Mouse (Mus musculus) kidney, postnatal 0 days (tissue): ENCODE data around the gene Efs. TPM values are rescaled to one million over a fixed set of nuclear protein-coding genes. Genes with fewer than 3 reads are reported as not detected.
A peak's percentile ranks its signal among the peaks of the same experiment; 100 is the strongest.

Source experiments
- ATAC-seq: fragments of 200-750 bp; cut with Nextera tagmentation; replicated peaks from 2 replicates; pipeline ENCODE4 v1.8.0; 2017; ENCODE audit warnings: low read depth, moderate number of reproducible peaks, moderate TSS enrichment, moderate library complexity; ENCODE audit not compliant: low FRiP score
- DNase-seq: peaks from one replicate; pipeline ENCODE4 v3.0.0-alpha.2; 2016; ENCODE audit warnings: low spot score
- H3K27ac ChIP-seq: fragments of 300-500 bp; sonication (generic); 2 replicates; pipeline ENCODE4 v1.5.1; 2014; ENCODE audit warnings: mild to moderate bottlenecking
- H3K27me3 ChIP-seq: fragments of 300-500 bp; sonication (generic); 2 replicates; pipeline ENCODE4 v1.6.1; 2014; ENCODE audit warnings: low read length, mixed read lengths; ENCODE audit not compliant: insufficient read depth
- H3K36me3 ChIP-seq: fragments of 300-500 bp; sonication (generic); 2 replicates; pipeline ENCODE4 v1.6.1; 2014; ENCODE audit warnings: low read length, mixed read lengths; ENCODE audit not compliant: insufficient read depth
- H3K4me1 ChIP-seq: fragments of 300-500 bp; sonication (generic); replicated peaks from 2 replicates; pipeline ENCODE4 v1.6.1; 2014; ENCODE audit warnings: antibody characterized with exemption, low read length, mixed read lengths; ENCODE audit not compliant: insufficient read depth
- H3K4me2 ChIP-seq: fragments of 300-500 bp; sonication (generic); 2 replicates; pipeline ENCODE4 v1.6.1; 2014; ENCODE audit warnings: mild to moderate bottlenecking, low read length, moderate library complexity, mixed read lengths
- H3K4me3 ChIP-seq: fragments of 300-500 bp; sonication (generic); replicated peaks from 2 replicates; pipeline ENCODE4 v1.5.1; 2014; ENCODE audit warnings: low read depth, low read length
- H3K9ac ChIP-seq: fragments of 300-500 bp; sonication (generic); 2 replicates; pipeline ENCODE4 v1.6.1; 2014; ENCODE audit warnings: low read depth, low read length
- H3K9me3 ChIP-seq: fragments of 300-500 bp; sonication (generic); replicated peaks from 2 replicates; pipeline ENCODE4 v1.6.1; 2016; ENCODE audit warnings: low read length, inconsistent platforms, mixed read lengths
- CTCF ChIP-seq: IDR thresholded peaks from 2 replicates; pipeline ENCODE4 v1.5.1; 2016; ENCODE audit warnings: antibody characterized with exemption, low read depth, mild to moderate bottlenecking, moderate library complexity
- WGBS: fragments of 180-500 bp; shearing (Covaris S2); extraction: QIAGEN DNeasy Blood & Tissue Kit; methylation state at CpG from one replicate; pipeline ENCODE4 v1.1.7; 2014; 5-methylcytosine and 5-hydroxymethylcytosine counted together
- polyA plus RNA-seq: library from polyadenylated mRNA; unstranded; fragments of >200 nt; fragmentation: Nextera tagmentation; extraction: Ambion mirVana; gene quantifications from 2 replicates; pipeline ENCODE4 v1.2.1, GENCODE M21; 2015

The Efs gene
- polyA plus RNA-seq, 1 experiment from 2014 or later: 15.0 TPM

- peak; percentile 26; the same call in 1 of the 2 replicates for TF ChIP-seq CTCF
- under 1% methylated on average over 58 of the region's 61 CpGs for WGBS
- H3K4me1 ChIP-seq: no peaks in the 10 kb centered on the region; the same call in 1 of the 2 replicates
- DNase-seq (peak; percentile 68), ATAC-seq (peak; percentile 83)
- peak within 1 kb of the TSS; percentile 79 for H3K27ac ChIP-seq
- H3K9ac ChIP-seq: peak within 1 kb of the TSS; percentile 87
- H3K27me3 ChIP-seq: no peaks in the 10 kb centered on the region
- H3K36me3 ChIP-seq: no peaks in the 10 kb centered on the region
- no peaks in the 10 kb centered on the region for H3K9me3 ChIP-seq
- peak within 1 kb of the TSS; percentile 99 for H3K4me2 ChIP-seq
- H3K4me3 ChIP-seq: peak within 1 kb of the TSS; percentile 59
Observed at GRCm38 (mm10) chr14:54877048-54877715, 48.7 kb downstream of the Efs start, which contains the start of gene Ppp1r3e. Gene Ppp1r3e (minus strand): TSS chr14:54877550.

GRCm38 (mm10) chr14:54876539-54877047 is 49.3 kb downstream of the Efs start:
- ATAC-seq (peak; percentile 90), DNase-seq (peak; percentile 88)
- Histone ChIP-seq H3K36me3 (no peaks in the 10 kb centered on the region), H3K27me3 (no peaks in the 10 kb centered on the region), H3K4me2 (peak overlapping the region; percentile 99), H3K9ac (peak overlapping the region; percentile 87), H3K27ac (peak overlapping the region; percentile 79), H3K4me1 (no peaks in the 10 kb centered on the region; the same call in 1 of the 2 replicates), H3K9me3 (no peaks in the 10 kb centered on the region), H3K4me3 (peak overlapping the region; percentile 59)
- no peak for TF ChIP-seq CTCF
- WGBS: under 1% methylated on average over 63 of the region's 72 CpGs

GRCm38 (mm10) chr14:54875844-54876538 is 49.9 kb downstream of the Efs start:
- TF ChIP-seq CTCF: no peak
- 2% methylated on average over 36 of the region's 36 CpGs for WGBS
- no peaks in the 10 kb centered on the region for H3K36me3 ChIP-seq
- H3K4me3 ChIP-seq: peak overlapping the region; percentile 59
- peak overlapping the region; percentile 99 for H3K4me2 ChIP-seq
- H3K27ac ChIP-seq: peak overlapping the region; percentile 79
- DNase-seq: peak; percentile 77
- ATAC-seq: peak; percentile 53
- peak overlapping the region; percentile 87 for H3K9ac ChIP-seq
- no peaks in the 10 kb centered on the region for H3K9me3 ChIP-seq
- H3K4me1 ChIP-seq: no peaks in the 10 kb centered on the region; the same call in 1 of the 2 replicates
- H3K27me3 ChIP-seq: no peaks in the 10 kb centered on the region

- Histone ChIP-seq H3K36me3 (no peaks in the 10 kb centered on the region), H3K27me3 (no peaks in the 10 kb centered on the region), H3K4me1 (no peaks in the 10 kb centered on the region; the same call in 1 of the 2 replicates), H3K9ac (no peak overlapping the region), H3K27ac (no peak overlapping the region), H3K4me3 (no peak overlapping the region), H3K9me3 (no peaks in the 10 kb centered on the region), H3K4me2 (no peak overlapping the region)
- DNase-seq: no peak
- no peak for TF ChIP-seq CTCF
- 93% methylated on average over 3 of the region's 3 CpGs for WGBS
- no peak for ATAC-seq
Observed at GRCm38 (mm10) chr14:54874165-54874564, 51.8 kb downstream of the Efs start.

- Histone ChIP-seq H3K9ac (no peak within 1 kb of the TSS), H3K27ac (no peak within 1 kb of the TSS), H3K4me2 (no peak within 1 kb of the TSS), H3K36me3 (no peaks in the 10 kb centered on the region), H3K4me3 (no peak within 1 kb of the TSS), H3K9me3 (no peaks in the 10 kb centered on the region), H3K4me1 (no peaks in the 10 kb centered on the region), H3K27me3 (no peaks in the 10 kb centered on the region)
- 85% methylated on average over 5 of the region's 5 CpGs for WGBS
- TF ChIP-seq CTCF: no peak
- DNase-seq (no peak), ATAC-seq (no peak)
Observed at GRCm38 (mm10) chr14:54870861-54871260, 55.1 kb downstream of the Efs start, which contains the start of gene Homez. Gene Homez (minus strand): TSS chr14:54870961.

- no peak overlapping the region for H3K27ac ChIP-seq
- H3K4me2 ChIP-seq: no peak overlapping the region
- no peak for ATAC-seq
- WGBS: 81% methylated on average over 4 of the region's 4 CpGs
- no peak overlapping the region for H3K4me3 ChIP-seq
- no peak for DNase-seq
- H3K9ac ChIP-seq: no peak overlapping the region
- no peaks in the 10 kb centered on the region for H3K27me3 ChIP-seq
- no peaks in the 10 kb centered on the region for H3K36me3 ChIP-seq
- no peaks in the 10 kb centered on the region for H3K9me3 ChIP-seq
- H3K4me1 ChIP-seq: no peaks in the 10 kb centered on the region
- TF ChIP-seq CTCF: no peak
Observed at GRCm38 (mm10) chr14:54868026-54868425, 57.9 kb downstream of the Efs start.
